Mouse (Mus musculus) gastrocnemius, postnatal 14 days (tissue): ENCODE data around the gene Gm3238. TPM values are rescaled to one million over a fixed set of nuclear protein-coding genes. Genes with fewer than 3 reads are reported as not detected.
"Not testable (repeated sequence)": the region's sequence is repeated elsewhere in the genome, so short reads cannot be mapped to it uniquely, and the experiment has no call there.

ENCODE experiments used
- DNase-seq: peaks from one replicate; pipeline ENCODE4 v3.0.0; 2021; ENCODE audit warnings: mixed read lengths
- intact Hi-C: fragments of 180-260 bp; cut with DNase I; formaldehyde crosslinking; loops from one replicate; pipeline ENCODE4 v1.15.1; 2025; ENCODE audit warnings: low total_unique reads
- long read RNA-seq, 2 experiments: library from polyadenylated mRNA; stranded (forward); transcript quantifications; one replicate each; pipeline ENCODE4 v2.0.0; 2021
- total RNA-seq, 2 experiments: library from RNA; stranded (reverse); gene quantifications; 2 replicates each; pipeline ENCODE4 v1.2.3; 2021

Gene Gm3238
- total RNA-seq, result not detected
- long read RNA-seq, experiment 1, result 0 reads
- long read RNA-seq, experiment 2, result 0 reads

DNA sequence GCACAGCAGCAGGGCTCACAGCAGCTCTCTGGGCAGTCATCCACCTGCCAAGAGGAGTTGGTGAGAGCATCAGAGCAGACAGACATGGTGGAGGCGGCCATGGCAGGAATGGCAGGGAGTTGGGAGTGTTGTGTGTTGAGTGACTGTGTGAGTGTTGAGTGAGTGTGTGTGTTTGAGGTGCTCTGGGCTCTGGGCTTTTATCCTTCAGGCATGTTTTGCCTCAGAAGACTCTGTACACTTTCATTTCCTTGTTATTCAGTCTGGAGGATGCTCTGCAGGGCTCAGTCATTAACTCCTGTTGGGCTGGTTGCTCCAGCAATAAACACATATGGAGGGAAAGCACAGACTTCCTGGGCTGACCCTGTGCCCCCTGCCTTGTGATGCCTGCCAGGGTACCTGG, at the start of gene Gm3238:
TSS of gene Gm3238 (minus strand) at position 101 of the 400 bp plus-strand sequence.
- intact Hi-C loops, DNase-seq: not testable (repeated sequence)

DNA sequence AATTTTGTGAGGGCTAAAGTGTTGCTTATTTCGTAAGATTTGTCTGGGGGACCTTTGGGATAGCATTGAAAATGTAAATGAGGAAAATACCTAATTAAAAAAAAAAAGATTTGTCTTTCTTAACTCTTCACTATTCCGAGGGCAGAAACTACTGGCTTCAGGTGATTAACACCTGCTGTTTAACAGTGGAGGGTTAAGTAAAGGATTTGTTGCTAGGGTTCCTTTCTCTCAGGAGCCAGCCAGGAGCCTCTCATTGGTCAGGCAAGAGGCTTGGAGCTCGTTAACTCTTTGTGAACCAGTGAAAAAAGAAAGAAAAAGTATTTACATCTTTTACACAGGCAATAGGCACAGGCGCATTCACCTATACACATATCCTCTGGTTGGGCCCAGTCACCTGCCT, 48.1 kb upstream of the Gm3238 start:
- intact Hi-C loops, result no loop called here
- no peak for DNase-seq

GRCm38 (mm10) chr10:77818523-77818922, 47.4 kb upstream of the Gm3238 start:
- no peak for DNase-seq
- intact Hi-C loops, result no loop called here

- intact Hi-C loops, result no loop called here
- DNase-seq, result no peak
Measured at GRCm38 (mm10) chr10:77815514-77815913, 44.4 kb upstream of the Gm3238 start.

DNA sequence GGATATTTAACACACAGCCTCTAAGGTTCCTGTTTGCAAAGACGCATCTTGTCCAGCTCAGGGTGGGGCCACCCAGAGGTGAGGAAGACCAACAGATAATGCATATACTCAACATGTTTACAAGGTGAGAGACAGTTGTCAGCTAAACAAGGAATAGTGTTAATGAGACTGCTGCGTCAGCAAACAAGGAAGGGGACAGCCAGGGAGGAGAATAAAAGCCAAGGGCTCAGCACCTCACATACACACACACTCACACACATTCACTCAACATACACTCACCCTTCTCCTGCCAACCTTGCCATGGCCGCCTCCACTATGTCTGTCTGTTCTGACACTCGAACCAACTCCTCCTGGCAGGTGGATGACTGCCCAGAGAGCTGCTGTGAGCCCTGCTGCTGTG, 43.3 kb upstream of the Gm3238 start, which contains the start of gene Gm2696:
TSS of gene Gm2696 (plus strand) at position 301 of the 400 bp plus-strand sequence.
- DNase-seq, result no peak
- intact Hi-C loops, result no loop called here

GRCm38 (mm10) chr10:77811743-77812142, 40.6 kb upstream of the Gm3238 start, which contains the start of gene Gm9507:
TSS of gene Gm9507 (minus strand) at chr10:77811843.
- intact Hi-C loops, result no loop called here
- no peak for DNase-seq

- intact Hi-C loops, result no loop called here
- no peak for DNase-seq
Measured at GRCm38 (mm10) chr10:77804095-77804494, 33.0 kb upstream of the Gm3238 start.

- intact Hi-C loops, result no loop called here
- DNase-seq, result no peak
Measured at GRCm38 (mm10) chr10:77798921-77799508, 27.9 kb upstream of the Gm3238 start, which contains the start of gene Gm19668. TSS of gene Gm19668 (minus strand) at chr10:77799133.

- DNase-seq, intact Hi-C loops: not testable (repeated sequence)
Measured at GRCm38 (mm10) chr10:77798164-77798920, 27.2 kb upstream of the Gm3238 start.

GRCm38 (mm10) chr10:77797677-77798076, 26.6 kb upstream of the Gm3238 start:
- DNase-seq, result no peak
- intact Hi-C loops, result no loop called here

- intact Hi-C loops, result no loop called here
- DNase-seq, result no peak
Measured at GRCm38 (mm10) chr10:77794976-77795375, 23.9 kb upstream of the Gm3238 start, which contains the start of gene Gm9639. TSS of gene Gm9639 (minus strand) at chr10:77795076.

GRCm38 (mm10) chr10:77788621-77789020, 17.5 kb upstream of the Gm3238 start:
- no peak for DNase-seq
- intact Hi-C loops, result no loop called here

- intact Hi-C loops, DNase-seq: not testable (repeated sequence)
Measured at GRCm38 (mm10) chr10:77787876-77788275, 16.8 kb upstream of the Gm3238 start, which contains the start of gene Gm7137. TSS of gene Gm7137 (minus strand) at chr10:77788200.

DNA sequence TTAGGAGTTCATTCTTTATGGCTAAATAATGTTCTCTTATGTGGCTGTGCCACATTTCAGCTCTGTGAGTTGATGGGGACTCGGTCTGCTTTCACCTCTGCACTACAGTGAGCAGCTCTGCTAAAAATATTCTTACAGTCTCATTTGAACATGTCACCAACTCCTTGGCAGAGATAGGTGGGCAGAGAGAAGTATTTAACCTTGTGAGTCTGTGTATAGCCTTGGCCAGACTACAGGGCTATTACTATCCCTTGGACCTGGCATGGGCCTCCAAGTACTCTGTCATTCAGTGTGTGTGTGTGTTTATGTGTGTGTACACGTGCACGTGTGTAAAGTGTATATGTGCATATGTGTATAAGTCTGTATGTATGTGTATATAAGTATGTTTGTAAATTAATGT, 12.3 kb upstream of the Gm3238 start:
- DNase-seq, intact Hi-C loops: not testable (repeated sequence)

DNA sequence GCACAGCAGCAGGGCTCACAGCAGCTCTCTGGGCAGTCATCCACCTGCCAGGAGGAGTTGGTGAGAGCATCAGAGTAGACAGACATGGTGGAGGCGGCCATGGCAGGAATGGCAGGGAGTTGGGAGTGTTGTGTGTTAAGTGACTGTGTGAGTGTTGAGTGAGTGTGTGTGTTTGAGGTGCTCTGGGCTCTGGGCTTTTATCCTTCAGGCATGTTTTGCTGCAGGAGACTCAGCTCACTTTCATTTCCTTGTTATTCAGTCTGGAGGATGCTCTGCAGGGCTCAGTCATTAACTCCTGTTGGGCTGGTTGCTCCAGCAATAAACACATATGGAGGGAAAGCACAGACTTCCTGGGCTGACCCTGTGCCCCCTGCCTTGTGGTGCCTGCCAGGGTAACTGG, 11.3 kb upstream of the Gm3238 start, which contains the start of gene Gm3250:
TSS of gene Gm3250 (minus strand) at position 101 of the 400 bp plus-strand sequence.
- intact Hi-C loops, DNase-seq: not testable (repeated sequence)

GRCm38 (mm10) chr10:77776844-77777243, 5.7 kb upstream of the Gm3238 start, which contains the start of gene Gm7138:
TSS of gene Gm7138 (minus strand) at chr10:77776944.
- intact Hi-C loops, DNase-seq: not testable (repeated sequence)

DNA sequence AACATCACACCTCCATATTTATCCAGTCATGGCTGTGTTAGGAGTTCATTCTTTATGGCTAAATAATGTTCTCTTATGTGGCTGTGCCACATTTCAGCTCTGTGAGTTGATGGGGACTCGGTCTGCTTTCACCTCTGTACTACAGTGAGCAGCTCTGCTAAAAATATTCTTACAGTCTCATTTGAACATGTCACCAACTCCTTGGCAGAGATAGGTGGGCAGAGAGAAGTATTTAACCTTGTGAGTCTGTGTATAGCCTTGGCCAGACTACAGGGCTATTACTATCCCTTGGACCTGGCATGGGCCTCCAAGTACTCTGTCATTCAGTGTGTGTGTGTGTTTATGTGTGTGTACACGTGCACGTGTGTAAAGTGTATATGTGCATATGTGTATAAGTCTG, 1.0 kb upstream of the Gm3238 start:
- DNase-seq, intact Hi-C loops: not testable (repeated sequence)

DNA sequence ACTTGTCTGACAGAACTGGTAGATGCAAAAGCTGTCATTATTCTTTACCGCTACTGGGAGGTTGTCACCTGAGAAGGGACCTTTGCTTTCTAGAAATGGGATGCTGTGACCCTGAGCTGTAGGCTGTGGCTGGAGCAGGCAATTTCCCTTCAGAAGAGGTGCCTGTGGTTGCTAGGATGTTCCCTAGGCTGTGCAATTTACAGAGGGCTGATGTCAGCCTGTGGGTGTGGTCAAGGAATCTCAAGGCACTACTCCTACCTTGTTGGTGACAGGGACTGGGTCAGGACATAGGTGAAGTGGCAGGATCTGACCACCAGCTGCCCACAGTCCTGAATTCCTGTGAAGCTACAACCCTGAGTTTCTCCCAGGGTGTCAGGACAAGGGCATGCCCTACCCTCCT, 1.4 kb downstream of the Gm3238 start:
- intact Hi-C loops, result no loop called here
- DNase-seq, result no peak

DNA sequence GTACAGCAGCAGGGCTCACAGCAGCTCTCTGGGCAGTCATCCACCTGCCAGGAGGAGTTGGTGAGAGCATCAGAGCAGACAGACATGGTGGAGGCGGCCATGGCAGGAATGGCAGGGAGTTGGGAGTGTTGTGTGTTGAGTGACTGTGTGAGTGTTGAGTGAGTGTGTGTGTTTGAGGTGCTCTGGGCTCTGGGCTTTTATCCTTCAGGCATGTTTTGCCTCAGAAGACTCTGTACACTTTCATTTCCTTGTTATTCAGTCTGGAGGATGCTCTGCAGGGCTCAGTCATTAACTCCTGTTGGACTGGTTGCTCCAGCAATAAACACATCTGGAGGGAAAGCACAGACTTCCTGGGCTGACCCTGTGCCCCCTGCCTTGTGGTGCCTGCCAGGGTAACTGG, 11.5 kb downstream of the Gm3238 start, which contains the start of gene Gm3233:
TSS of gene Gm3233 (minus strand) at position 101 of the 400 bp plus-strand sequence.
- intact Hi-C loops, DNase-seq: not testable (repeated sequence)

DNA sequence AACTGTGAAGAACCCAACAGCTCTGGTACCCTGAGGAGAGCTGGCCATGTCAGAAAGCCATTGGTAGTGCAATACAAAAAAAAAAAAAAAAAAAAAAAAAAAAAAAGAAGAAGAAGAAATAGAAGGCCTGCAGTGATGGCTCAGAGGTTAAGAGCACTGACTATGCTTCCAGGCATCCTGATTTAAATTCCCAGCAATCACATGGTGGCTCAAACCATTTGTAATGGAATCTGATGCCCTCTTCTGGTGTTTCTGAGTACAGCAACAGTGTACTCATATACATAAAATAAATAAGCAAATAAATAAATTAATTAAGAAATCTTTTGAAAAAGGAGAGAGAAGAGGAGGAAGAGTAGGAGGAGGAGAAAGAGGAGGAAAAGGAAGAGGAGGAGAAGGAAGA, 17.7 kb downstream of the Gm3238 start:
- intact Hi-C loops, result no loop called here
- DNase-seq, result no peak
